Mouse (Mus musculus) bone marrow, adult 2 months (tissue): ENCODE data around the gene Nkx1-2.

Experiments used
- CTCF ChIP-seq: fragments of 200-500 bp; IDR thresholded peaks from 2 replicates; pipeline ENCODE4 v1.5.1; 2011; ENCODE audit warnings: low read length, control low read depth; ENCODE audit not compliant: control insufficient read depth, insufficient read depth
- POLR2A ChIP-seq: fragments of 200-500 bp; IDR thresholded peaks from 2 replicates; pipeline ENCODE4 v1.6.1; 2011; ENCODE audit warnings: low read depth, mild to moderate bottlenecking, control low read depth, low read length, borderline replicate concordance; ENCODE audit not compliant: control insufficient read depth

DNA sequence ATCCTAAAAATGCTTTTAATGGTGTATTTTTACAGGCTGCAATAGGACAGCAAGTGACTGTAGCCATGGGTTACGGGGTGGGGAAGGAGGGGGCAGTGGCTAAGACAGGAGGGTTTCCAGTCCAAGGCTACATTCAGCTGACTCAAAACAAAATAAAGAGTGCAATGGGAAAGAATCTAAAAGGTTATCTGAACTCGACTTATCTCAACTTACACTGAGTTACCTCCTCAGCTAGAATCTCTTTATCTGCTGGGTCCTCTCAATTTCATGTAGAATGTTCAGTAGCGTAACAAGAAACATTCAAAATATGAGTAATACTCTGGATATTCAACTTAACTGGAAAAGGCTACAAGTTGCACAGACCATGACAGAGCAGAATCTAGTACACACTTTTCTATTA is 26.7 kb downstream of the Nkx1-2 start:
- TF ChIP-seq CTCF (no peak), POLR2A (no peak)
